Mouse (Mus musculus): ENCODE measurements around the gene Ano1. TPM values are rescaled to one million over a fixed set of nuclear protein-coding genes. Genes with fewer than 3 reads are reported as not detected.

The Ano1 gene
- polyA plus RNA-seq, 1 experiment from 2014 or later, result 1.4 TPM

DNA sequence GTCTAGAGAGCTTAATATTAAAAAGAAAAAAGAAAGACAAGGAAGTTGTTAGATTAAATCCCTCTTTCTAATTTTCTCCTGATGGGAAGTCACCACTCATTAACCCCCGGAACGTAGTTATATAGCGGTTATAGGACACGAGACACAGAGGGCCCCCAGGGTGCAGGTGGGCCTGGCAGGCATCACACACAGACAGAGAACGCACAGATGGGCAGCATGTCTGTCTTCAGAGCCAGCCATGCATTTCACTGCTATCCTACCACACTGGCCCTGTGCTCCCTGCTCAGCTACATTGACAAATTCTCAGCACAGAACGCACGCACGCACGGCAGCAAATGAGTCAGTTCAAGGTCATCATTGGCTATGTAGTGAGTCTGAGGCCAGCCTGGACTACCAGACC lies 8.5 kb upstream of the Ano1 start:
- Histone ChIP-seq H3K27ac (replicated peaks; ENCODE audit: low read depth, low read length) (no peak overlapping the region), H3K4me2 (ENCODE audit: low read depth, severe bottlenecking) (no peak overlapping the region)
- no peak for ATAC-seq (ENCODE audit: insufficient number of reproducible peaks, low FRiP score, low TSS enrichment, low read depth)

DNA sequence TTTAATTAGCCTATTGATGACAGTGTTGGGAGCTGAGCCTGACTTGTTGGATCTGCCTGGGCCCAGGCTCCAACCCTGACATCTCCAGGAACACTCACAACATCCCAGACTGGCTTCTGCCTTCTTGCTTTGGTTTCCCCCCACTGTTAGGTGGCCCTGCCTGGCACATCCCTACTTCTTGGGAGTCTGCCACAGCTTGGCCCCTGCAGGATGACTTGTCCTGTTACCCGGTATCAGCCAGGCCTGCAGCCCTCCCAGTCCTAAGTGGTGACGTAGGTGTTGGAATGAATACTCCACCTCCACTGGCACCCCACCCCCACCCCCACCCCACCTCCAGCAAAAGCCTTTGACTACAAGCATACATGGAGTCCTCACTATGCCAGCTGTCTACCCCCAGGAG lies 7.7 kb upstream of the Ano1 start:
- WGBS, result 62% methylated on average over 2 of the region's 2 CpGs
- Histone ChIP-seq H3K9me3 (ENCODE audit: control insufficient read depth, low read length) (no peaks in the 10 kb centered on the region), H3K36me3 (ENCODE audit: control insufficient read depth, insufficient read depth, low read length) (no peaks in the 10 kb centered on the region), H3K27me3 (ENCODE audit: control insufficient read depth, insufficient read depth, low read length) (no peaks in the 10 kb centered on the region), H3K9ac (ENCODE audit: low read length) (no peak overlapping the region), H3K4me2 (ENCODE audit: low read depth, severe bottlenecking) (no peak overlapping the region), H3K4me3 (ENCODE audit: low read depth, low read length) (no peak overlapping the region), H3K27ac (replicated peaks; ENCODE audit: low read depth, low read length) (no peak overlapping the region), H3K4me1 (ENCODE audit: control insufficient read depth, insufficient read depth, low read length) (0 out of 2 replicates have a peak, but pooled peaks cover 2% of the 10 kb centered on the region)
- ATAC-seq (ENCODE audit: insufficient number of reproducible peaks, low FRiP score, low TSS enrichment, low read depth) (no peak), DNase-seq (ENCODE audit: low spot score) (no peak)

More for the DNA sequence above, 8.5 kb upstream of the Ano1 start:
- Histone ChIP-seq H3K27me3 (ENCODE audit: control insufficient read depth, insufficient read depth, low read length) (no peaks in the 10 kb centered on the region), H3K36me3 (ENCODE audit: control insufficient read depth, insufficient read depth, low read length) (no peaks in the 10 kb centered on the region), H3K9me3 (ENCODE audit: control insufficient read depth, low read length) (no peaks in the 10 kb centered on the region), H3K4me3 (ENCODE audit: low read depth, low read length) (no peak overlapping the region), H3K9ac (ENCODE audit: low read length) (no peak overlapping the region), H3K4me1 (ENCODE audit: control insufficient read depth, insufficient read depth, low read length) (0 out of 2 replicates have a peak, but pooled peaks cover 2% of the 10 kb centered on the region)
- WGBS, result 60% methylated on average over 9 of the region's 9 CpGs
- no peak for DNase-seq (ENCODE audit: low spot score)

GRCm38 (mm10) chr7:144755511-144756378 lies 4.0 kb upstream of the Ano1 start:
- Histone ChIP-seq H3K27ac (replicated peaks; ENCODE audit: low read depth, low read length) (no peak overlapping the region), H3K9me3 (ENCODE audit: control insufficient read depth, low read length) (no peaks in the 10 kb centered on the region), H3K36me3 (ENCODE audit: control insufficient read depth, insufficient read depth, low read length) (no peaks in the 10 kb centered on the region), H3K27me3 (ENCODE audit: control insufficient read depth, insufficient read depth, low read length) (no peaks in the 10 kb centered on the region), H3K4me3 (ENCODE audit: low read depth, low read length) (no peak overlapping the region), H3K9ac (ENCODE audit: low read length) (no peak overlapping the region), H3K4me1 (ENCODE audit: control insufficient read depth, insufficient read depth, low read length) (0 out of 2 replicates have a peak, but pooled peaks cover 2% of the 10 kb centered on the region), H3K4me2 (ENCODE audit: low read depth, severe bottlenecking) (no peak overlapping the region)
- WGBS, result 78% methylated on average over 11 of the region's 11 CpGs
- ATAC-seq (ENCODE audit: insufficient number of reproducible peaks, low FRiP score, low TSS enrichment, low read depth), result no peak
- no peak for DNase-seq (ENCODE audit: low spot score)

- Histone ChIP-seq H3K9ac (ENCODE audit: low read length) (no peak overlapping the region), H3K4me3 (ENCODE audit: low read depth, low read length) (no peak overlapping the region), H3K27ac (replicated peaks; ENCODE audit: low read depth, low read length) (no peak overlapping the region), H3K36me3 (ENCODE audit: control insufficient read depth, insufficient read depth, low read length) (no peaks in the 10 kb centered on the region), H3K4me2 (ENCODE audit: low read depth, severe bottlenecking) (no peak overlapping the region), H3K4me1 (ENCODE audit: control insufficient read depth, insufficient read depth, low read length) (no peaks in the 10 kb centered on the region), H3K9me3 (ENCODE audit: control insufficient read depth, low read length) (no peaks in the 10 kb centered on the region), H3K27me3 (ENCODE audit: control insufficient read depth, insufficient read depth, low read length) (no peaks in the 10 kb centered on the region)
- ATAC-seq (ENCODE audit: insufficient number of reproducible peaks, low FRiP score, low TSS enrichment, low read depth) (no peak), DNase-seq (ENCODE audit: low spot score) (no peak)
- WGBS, result 93% methylated on average over 2 of the region's 2 CpGs
Observed at GRCm38 (mm10) chr7:144754722-144755121, 2.9 kb upstream of the Ano1 start.

DNA sequence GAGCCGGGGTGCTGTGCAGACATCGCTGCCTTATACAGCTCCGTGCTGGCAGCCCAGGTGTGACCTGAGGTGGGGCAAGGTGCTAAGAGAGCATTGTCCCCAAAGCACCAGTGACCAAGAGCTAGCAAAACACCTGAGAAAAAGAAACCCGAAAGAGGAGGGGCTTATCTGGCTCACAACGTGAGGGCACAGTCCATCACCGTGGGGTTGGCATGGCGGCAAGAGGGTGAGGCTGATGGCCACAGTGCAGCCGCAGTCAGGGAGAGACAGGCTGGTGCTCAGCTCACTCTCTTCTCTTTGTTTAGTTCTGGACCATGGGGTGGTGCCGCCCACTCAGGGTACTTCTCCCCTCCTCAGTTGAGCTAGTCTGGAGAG lies 1.9 kb upstream of the Ano1 start:
- no peak overlapping the region for H3K9ac ChIP-seq (ENCODE audit: low read length)
- no peak for DNase-seq (ENCODE audit: low spot score)
- no peaks in the 10 kb centered on the region for H3K27me3 ChIP-seq (ENCODE audit: control insufficient read depth, insufficient read depth, low read length)
- no peak overlapping the region for H3K4me2 ChIP-seq (ENCODE audit: low read depth, severe bottlenecking)
- H3K9me3 ChIP-seq (ENCODE audit: control insufficient read depth, low read length), result no peaks in the 10 kb centered on the region
- no peaks in the 10 kb centered on the region for H3K36me3 ChIP-seq (ENCODE audit: control insufficient read depth, insufficient read depth, low read length)
- H3K4me3 ChIP-seq (ENCODE audit: low read depth, low read length), result no peak overlapping the region
- H3K27ac ChIP-seq (replicated peaks; ENCODE audit: low read depth, low read length), result no peak overlapping the region
- WGBS, result 90% methylated on average over 9 of the region's 9 CpGs
- no peak for ATAC-seq (ENCODE audit: insufficient number of reproducible peaks, low FRiP score, low TSS enrichment, low read depth)
- H3K4me1 ChIP-seq (ENCODE audit: control insufficient read depth, insufficient read depth, low read length), result no peaks in the 10 kb centered on the region

- no peak for DNase-seq (ENCODE audit: low spot score)
- Histone ChIP-seq H3K9me3 (ENCODE audit: control insufficient read depth, low read length) (no peaks in the 10 kb centered on the region), H3K9ac (ENCODE audit: low read length) (no peak overlapping the region), H3K27me3 (ENCODE audit: control insufficient read depth, insufficient read depth, low read length) (no peaks in the 10 kb centered on the region), H3K4me3 (ENCODE audit: low read depth, low read length) (no peak overlapping the region), H3K4me2 (ENCODE audit: low read depth, severe bottlenecking) (no peak overlapping the region), H3K4me1 (ENCODE audit: control insufficient read depth, insufficient read depth, low read length) (no peaks in the 10 kb centered on the region), H3K27ac (replicated peaks; ENCODE audit: low read depth, low read length) (no peak overlapping the region), H3K36me3 (ENCODE audit: control insufficient read depth, insufficient read depth, low read length) (no peaks in the 10 kb centered on the region)
- 63% methylated on average over 14 of the region's 14 CpGs for WGBS
- no peak for ATAC-seq (ENCODE audit: insufficient number of reproducible peaks, low FRiP score, low TSS enrichment, low read depth)
Observed at GRCm38 (mm10) chr7:144752919-144753656, 1.3 kb upstream of the Ano1 start.

- ATAC-seq (ENCODE audit: insufficient number of reproducible peaks, low FRiP score, low TSS enrichment, low read depth) (no peak), DNase-seq (ENCODE audit: low spot score) (no peak)
- H3K4me3 ChIP-seq (ENCODE audit: low read depth, low read length), result no peak overlapping the region
- H3K27me3 ChIP-seq (ENCODE audit: control insufficient read depth, insufficient read depth, low read length), result no peaks in the 10 kb centered on the region
- H3K4me2 ChIP-seq (ENCODE audit: low read depth, severe bottlenecking), result no peak overlapping the region
- H3K36me3 ChIP-seq (ENCODE audit: control insufficient read depth, insufficient read depth, low read length), result no peaks in the 10 kb centered on the region
- 61% methylated on average over 2 of the region's 2 CpGs for WGBS
- H3K9ac ChIP-seq (ENCODE audit: low read length), result no peak overlapping the region
- H3K4me1 ChIP-seq (ENCODE audit: control insufficient read depth, insufficient read depth, low read length), result no peaks in the 10 kb centered on the region
- H3K27ac ChIP-seq (replicated peaks; ENCODE audit: low read depth, low read length), result no peak overlapping the region
- no peaks in the 10 kb centered on the region for H3K9me3 ChIP-seq (ENCODE audit: control insufficient read depth, low read length)
Observed at GRCm38 (mm10) chr7:144747756-144748155, 4.0 kb downstream of the Ano1 start.

GRCm38 (mm10) chr7:144746466-144746865 lies 5.3 kb downstream of the Ano1 start:
- Histone ChIP-seq H3K27ac (replicated peaks; ENCODE audit: low read depth, low read length) (no peak overlapping the region), H3K4me2 (ENCODE audit: low read depth, severe bottlenecking) (no peak overlapping the region), H3K4me3 (ENCODE audit: low read depth, low read length) (no peak overlapping the region), H3K4me1 (ENCODE audit: control insufficient read depth, insufficient read depth, low read length) (no peaks in the 10 kb centered on the region), H3K27me3 (ENCODE audit: control insufficient read depth, insufficient read depth, low read length) (no peaks in the 10 kb centered on the region), H3K9ac (ENCODE audit: low read length) (no peak overlapping the region), H3K9me3 (ENCODE audit: control insufficient read depth, low read length) (no peaks in the 10 kb centered on the region), H3K36me3 (ENCODE audit: control insufficient read depth, insufficient read depth, low read length) (no peaks in the 10 kb centered on the region)
- DNase-seq (ENCODE audit: low spot score) (no peak), ATAC-seq (ENCODE audit: insufficient number of reproducible peaks, low FRiP score, low TSS enrichment, low read depth) (no peak)
- 88% methylated on average over 4 of the region's 4 CpGs for WGBS
